Mouse (Mus musculus) layer of hippocampus, postnatal 10 days (tissue): ENCODE data around the gene Sebox. TPM values are rescaled to one million over a fixed set of nuclear protein-coding genes. Genes with fewer than 3 reads are reported as not detected.
A peak's percentile ranks its signal among the peaks of the same experiment; 100 is the strongest.
"Not testable (repeated sequence)": the region's sequence is repeated elsewhere in the genome, so short reads cannot be mapped to it uniquely, and the experiment has no call there.

Experiments used
- DNase-seq, 2 experiments: peaks; one replicate each; pipeline ENCODE4 v3.0.0; 2021; ENCODE audit warnings: low spot score in 2 of 2
- total RNA-seq, 2 experiments: library from RNA; stranded (reverse); gene quantifications; 2 replicates each; pipeline ENCODE4 v1.2.3; 2021

Gene Sebox
- total RNA-seq, 2 experiments from 2014 or later, result 2.4 to 3.1 TPM

- peak; percentile 95 to 96 for DNase-seq
These were observed 5.4 kb upstream of the Sebox start, which contains the start of gene Sarm1 for GRCm38 (mm10) chr11:78497544-78498522. Gene Sarm1, minus strand, starts transcription at chr11:78497754.

DNA sequence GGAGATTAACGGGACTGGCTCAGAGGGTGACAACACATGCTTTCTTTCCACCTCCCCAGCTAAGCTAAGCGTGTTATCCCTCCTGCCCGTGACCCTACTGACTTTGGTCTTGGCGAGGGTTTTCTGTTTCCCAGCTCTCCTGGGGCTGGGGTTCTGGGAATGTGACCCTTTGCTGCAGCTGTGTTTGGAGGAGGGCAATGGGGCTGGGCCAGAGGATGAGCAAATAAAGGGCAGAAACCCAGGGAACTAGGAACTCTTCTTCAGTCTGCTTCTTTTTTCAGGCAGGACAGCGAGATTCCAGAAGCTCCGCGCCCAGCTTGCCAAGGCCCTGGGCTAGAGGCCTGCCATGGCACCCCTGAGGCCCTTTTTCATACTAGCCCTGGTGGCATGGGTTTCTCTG lies 4.2 kb upstream of the Sebox start, which contains the start of gene Vtn:
TSS of gene Vtn (plus strand) at position 88 of the 400 bp plus-strand sequence.
- no peak for DNase-seq

DNA sequence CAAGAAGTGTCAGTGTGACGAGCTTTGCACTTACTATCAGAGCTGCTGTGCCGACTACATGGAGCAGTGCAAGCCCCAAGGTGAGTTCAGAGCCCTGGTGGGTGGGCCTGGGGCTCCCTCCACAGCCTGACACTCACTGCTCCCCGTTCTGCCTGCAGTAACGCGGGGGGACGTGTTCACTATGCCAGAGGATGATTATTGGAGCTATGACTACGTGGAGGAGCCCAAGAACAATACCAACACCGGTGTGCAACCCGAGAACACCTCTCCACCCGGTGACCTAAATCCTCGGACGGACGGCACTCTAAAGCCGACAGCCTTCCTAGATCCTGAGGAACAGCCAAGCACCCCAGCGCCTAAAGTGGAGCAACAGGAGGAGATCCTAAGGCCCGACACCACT lies 3.7 kb upstream of the Sebox start:
- no peak for DNase-seq

DNA sequence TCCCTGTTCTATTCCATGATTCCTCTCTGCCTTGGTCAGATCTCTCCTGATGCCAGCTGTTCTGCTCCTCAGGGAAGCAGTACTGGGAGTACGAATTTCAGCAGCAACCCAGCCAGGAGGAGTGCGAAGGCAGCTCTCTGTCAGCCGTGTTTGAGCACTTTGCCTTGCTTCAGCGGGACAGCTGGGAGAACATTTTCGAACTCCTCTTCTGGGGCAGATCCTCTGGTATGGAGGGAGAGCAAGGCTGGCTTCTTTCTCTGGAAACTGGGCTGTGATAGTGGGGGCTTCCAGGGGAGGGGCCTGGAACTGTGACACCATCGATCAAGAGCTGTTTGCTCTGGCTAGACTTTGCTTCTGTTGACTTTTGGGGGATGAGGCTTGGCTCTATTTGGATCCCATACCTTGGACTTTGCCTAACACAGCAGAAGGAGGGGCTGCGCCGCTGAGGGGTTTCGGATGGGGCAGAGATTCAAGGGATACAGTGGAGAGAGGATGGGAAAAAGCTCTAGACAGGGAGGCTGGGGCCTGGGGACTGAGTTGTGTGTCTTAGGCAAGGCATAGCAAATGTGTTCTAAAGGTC lies 2.5 kb upstream of the Sebox start:
- no peak for DNase-seq

- no peak for DNase-seq
These were observed 1.7 kb upstream of the Sebox start for GRCm38 (mm10) chr11:78501529-78501928.

DNA sequence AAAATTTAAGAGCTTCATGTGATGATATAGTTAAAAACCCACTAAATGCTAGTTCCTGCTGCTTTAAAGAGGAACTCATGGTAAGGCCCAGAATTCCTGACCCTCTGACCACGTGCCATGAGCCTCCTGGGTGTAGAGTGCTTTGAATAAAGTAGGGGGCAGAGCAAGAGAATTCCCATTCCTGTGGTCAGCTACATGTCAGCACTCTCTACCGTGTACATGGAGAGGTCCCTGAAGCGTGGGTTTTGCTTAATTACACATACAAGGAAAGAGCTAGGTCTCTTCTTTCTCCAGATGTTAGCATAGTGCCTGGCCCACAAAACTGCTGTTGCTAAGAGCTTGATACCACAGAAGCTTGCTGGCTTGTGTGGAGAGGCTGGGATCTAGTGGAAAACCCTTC lies 2.2 kb downstream of the Sebox start:
- DNase-seq, result no peak

DNA sequence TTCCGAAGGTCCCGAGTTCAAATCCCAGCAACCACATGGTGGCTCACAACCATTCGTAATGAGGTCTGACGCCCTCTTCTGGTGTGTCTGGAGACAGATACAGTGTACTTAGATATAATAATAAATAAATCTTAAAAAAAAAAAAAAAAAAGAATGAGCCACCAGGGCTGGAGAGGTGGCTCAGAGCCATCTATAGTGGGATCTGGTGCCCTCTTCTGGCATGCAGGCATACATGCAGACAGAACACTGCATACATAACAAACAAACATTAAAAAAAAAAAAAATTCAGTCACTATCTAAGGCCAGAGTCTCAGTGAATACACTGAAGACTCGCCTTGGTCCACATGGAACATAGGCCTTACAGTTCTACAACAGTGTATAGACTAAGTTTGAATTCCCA lies 5.9 kb downstream of the Sebox start:
- DNase-seq, result no peak

- peak; percentile 81 to 86 for DNase-seq
These were observed 9.0 kb downstream of the Sebox start, which contains the start of the genes Tmem199 and Poldip2 for GRCm38 (mm10) chr11:78512025-78512957. Gene Tmem199, minus strand, starts transcription at chr11:78512172. Gene Poldip2, plus strand, starts transcription at chr11:78512193.

DNA sequence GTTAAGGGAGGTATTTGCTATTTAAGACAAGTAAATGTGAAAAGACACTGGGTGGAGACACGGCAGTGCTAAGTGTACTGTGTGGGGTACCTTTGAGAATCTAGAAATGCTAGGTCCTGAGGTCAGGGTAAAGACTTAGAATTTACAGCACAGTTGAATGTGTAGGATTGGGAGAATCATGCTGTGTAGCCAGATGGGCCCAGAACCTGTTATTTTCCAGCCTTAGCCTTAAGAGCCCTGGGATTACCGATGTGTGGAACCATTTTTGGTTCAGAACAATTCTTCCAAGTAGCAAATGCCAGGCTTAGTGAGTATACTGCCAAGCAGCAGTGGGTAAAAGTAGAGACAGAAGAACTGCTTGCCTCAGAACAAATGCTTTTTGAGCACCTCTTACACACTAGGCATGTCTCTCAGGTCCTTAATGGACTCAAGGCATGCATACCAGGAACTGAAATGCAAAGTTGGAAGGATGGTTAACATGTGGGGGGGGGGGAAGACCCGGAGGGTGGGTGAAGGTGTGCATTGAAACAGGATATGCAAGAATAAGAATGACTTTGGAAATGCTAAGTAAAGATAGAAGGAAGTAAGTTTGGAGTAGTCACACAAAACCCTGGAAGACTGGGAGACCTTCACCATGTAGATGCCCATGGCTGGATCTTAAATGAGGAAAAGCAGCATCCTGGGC lies 10.0 kb downstream of the Sebox start:
- no peak for DNase-seq

GRCm38 (mm10) chr11:78515549-78516325 lies 12.5 kb downstream of the Sebox start:
- DNase-seq, result no peak

- no peak for DNase-seq
These were observed 15.7 kb downstream of the Sebox start for GRCm38 (mm10) chr11:78518931-78519330.

GRCm38 (mm10) chr11:78521880-78522279 lies 18.6 kb downstream of the Sebox start:
- no peak for DNase-seq

DNA sequence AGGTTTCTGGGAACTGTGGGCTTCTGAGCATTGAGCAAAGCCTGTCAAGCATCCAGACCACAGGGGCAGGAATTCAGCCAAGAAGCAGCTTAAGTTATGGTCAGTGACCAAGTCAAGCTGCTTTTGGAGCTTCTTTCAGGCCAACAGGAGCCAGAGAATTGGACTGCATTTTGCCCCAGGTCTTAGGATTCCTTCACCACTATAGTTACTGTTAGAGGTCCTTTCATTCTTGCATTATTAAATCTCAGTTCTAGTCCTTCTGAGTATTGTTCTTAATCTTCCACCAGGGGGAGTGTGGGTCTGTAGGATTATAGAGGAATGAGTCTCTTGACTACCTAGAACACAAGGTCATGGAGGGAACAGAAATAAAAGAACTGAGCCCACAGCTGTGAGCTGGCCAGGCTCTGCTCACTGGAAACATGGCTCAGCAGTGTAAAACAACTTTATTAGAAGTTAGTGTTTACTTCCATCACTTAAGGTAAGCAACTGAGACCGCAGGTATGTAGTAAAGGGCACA lies 19.3 kb downstream of the Sebox start:
- no peak for DNase-seq

DNA sequence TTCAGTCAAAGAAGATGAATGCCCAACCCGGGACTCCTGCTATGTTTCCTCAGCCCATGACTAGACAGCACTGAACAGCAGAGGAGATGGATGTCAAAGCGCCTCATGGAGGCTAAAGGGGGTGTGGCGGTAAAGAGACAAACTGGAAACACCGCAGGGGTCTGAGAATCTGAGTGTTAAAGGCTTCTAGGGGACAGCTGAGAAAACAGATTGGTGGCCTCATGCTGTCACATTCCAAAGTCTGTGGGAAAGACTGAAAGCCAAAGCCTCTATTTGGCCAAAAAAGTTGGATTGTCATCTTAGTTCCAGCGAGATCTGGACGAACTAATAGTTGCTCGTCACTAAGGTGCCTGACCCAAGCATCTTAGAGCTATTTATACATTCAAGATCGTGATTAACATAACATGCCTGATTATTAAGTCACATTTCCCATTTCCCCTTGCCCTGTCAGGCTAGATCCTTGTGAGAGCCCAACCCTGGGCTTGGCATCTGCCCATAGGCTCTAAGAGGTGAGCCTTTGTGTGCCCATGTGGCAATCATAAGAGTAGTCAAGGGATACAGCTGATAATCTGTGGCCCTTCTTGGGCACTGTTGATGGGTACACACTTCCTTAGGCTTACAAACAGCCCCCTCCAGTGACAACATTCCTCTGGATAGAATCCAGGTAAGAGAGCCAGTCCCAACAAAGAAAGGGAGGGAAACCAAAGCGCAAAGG lies 20.2 kb downstream of the Sebox start:
- no peak for DNase-seq

- DNase-seq, result no peak
These were observed 21.6 kb downstream of the Sebox start for GRCm38 (mm10) chr11:78524838-78525237.

- no peak for DNase-seq
These were observed 25.5 kb downstream of the Sebox start for GRCm38 (mm10) chr11:78528714-78529113.

DNA sequence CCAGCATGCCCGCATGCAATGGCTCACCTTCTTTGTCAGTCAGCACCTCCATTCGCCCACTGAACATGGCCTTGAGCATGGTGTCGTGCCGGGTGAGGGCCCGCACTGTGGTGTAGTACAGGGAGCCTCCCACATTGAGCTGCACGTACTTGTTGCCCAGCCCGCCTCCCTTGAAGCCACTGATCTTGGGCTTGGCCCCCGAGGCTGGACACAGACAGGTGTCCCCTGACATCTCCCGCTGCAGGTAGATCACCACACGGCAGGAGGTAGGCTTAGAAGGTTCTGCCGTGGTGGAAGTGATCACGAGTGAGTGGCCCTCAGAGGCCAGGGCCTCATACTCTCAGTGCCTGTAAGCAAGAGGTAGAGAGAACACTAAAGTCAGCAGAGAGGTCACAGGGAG lies 26.8 kb downstream of the Sebox start:
- DNase-seq, result no peak

- DNase-seq, result no peak
These were observed 27.8 kb downstream of the Sebox start for GRCm38 (mm10) chr11:78531046-78531445.

- not testable (repeated sequence) for DNase-seq
These were observed 28.3 kb downstream of the Sebox start for GRCm38 (mm10) chr11:78531515-78531914.
